Mouse (Mus musculus) myocyte (in vitro differentiated cells): ENCODE measurements around the gene Tanc1.
"Not testable (repeated sequence)": the region's sequence is repeated elsewhere in the genome, so short reads cannot be mapped to it uniquely, and the experiment has no call there.

Experiments
- CEBPB ChIP-seq: IDR thresholded peaks from 2 replicates; pipeline ENCODE4 v1.6.1; 2011; ENCODE audit warnings: mild to moderate bottlenecking, moderate library complexity; ENCODE audit not compliant: poor library complexity, insufficient read depth, severe bottlenecking
- E2F4 ChIP-seq: IDR thresholded peaks from one replicate; pipeline ENCODE4 v1.6.1; 2011; ENCODE audit warnings: mild to moderate bottlenecking, control low read depth, moderate library complexity; ENCODE audit not compliant: insufficient read depth
- MAX ChIP-seq: IDR thresholded peaks from one replicate; pipeline ENCODE4 v1.6.1; 2011; ENCODE audit warnings: low read depth, mild to moderate bottlenecking, control low read depth
- MYOD1 ChIP-seq, 3 experiments: IDR thresholded peaks; one replicate each; pipeline ENCODE4 v1.6.1; 2011; ENCODE audit warnings: control low read depth in 2 of 3, low read depth in 2 of 3, mild to moderate bottlenecking in 2 of 3, moderate library complexity in 1 of 3; ENCODE audit not compliant: insufficient read length in 2 of 3, control insufficient read depth in 1 of 3
- POLR2A ChIP-seq: IDR thresholded peaks from one replicate; pipeline ENCODE4 v1.6.1; 2011; ENCODE audit warnings: low read depth, mild to moderate bottlenecking, control low read depth, moderate library complexity; ENCODE audit not compliant: insufficient read length
- POLR2AphosphoS2 ChIP-seq: IDR thresholded peaks from one replicate; pipeline ENCODE4 v1.6.1; 2011; ENCODE audit warnings: low read depth, control low read depth; ENCODE audit not compliant: insufficient read length
- REST ChIP-seq: IDR thresholded peaks from one replicate; pipeline ENCODE4 v1.6.1; 2011; ENCODE audit warnings: mild to moderate bottlenecking, control low read depth, moderate library complexity; ENCODE audit not compliant: insufficient read depth, insufficient read length
- USF1 ChIP-seq: IDR thresholded peaks from one replicate; pipeline ENCODE4 v1.6.1; 2011; ENCODE audit warnings: low read depth, mild to moderate bottlenecking, control low read depth, moderate library complexity

DNA sequence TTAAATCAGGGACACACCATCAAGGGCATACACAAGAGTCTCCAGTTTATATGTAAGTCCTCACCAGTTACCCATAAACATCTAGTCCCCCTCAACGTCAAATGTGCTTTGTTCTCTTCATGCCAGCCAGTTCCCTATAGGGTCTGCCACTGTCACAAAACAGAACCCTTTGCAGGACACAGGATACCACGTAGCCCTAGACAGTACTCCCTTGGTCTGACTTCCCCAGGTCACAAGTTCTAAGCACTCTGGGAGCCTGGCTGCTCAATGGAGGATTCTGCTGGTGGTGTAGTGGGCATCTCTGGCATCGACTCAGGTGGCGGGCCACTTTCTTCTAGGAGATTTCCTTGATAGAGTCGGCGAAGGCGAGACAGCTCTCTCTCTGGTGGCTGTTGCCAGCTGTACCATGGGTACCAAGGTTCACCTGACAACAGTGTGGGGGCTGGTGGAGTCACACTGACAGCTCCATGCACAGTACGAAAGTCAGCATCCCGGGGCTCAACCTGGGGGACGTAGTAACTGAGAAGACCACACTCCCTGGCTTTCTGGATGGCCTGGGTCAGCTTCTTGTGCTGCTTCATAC, 47.7 kb upstream of the Tanc1 start:
- not testable (repeated sequence) for TF ChIP-seq POLR2AphosphoS2; CEBPB; MYOD1 (IDR thresholded peaks at IDR 0.05; ENCODE audit: control insufficient read depth in 1 of 3, insufficient read length in 2 of 3, low read depth in 2 of 3); POLR2A; E2F4; USF1; MAX; REST
